ENCODE assay signal across 9 mouse cellular contexts in the genomic region with DNA sequence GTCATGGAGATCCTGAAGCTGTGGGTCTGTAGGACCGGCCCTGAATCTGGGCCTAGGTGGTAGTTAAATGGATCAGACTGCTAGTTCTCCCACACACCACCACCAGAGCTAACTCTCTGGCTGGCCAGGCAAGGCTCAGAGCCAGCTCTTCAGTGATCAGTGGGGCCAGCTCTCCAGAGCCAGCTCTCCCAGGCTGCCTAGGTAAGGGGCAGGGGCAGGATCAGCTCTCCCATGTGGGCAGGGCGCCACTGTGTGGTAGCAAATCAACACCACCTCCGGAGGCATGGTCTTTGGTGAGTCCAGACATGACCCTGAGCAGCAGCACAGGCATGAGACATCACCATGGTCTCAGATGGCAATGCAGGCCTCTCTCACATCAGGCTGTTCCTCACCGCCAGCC. TPM values are rescaled to one million over a fixed set of nuclear protein-coding genes. Genes with fewer than 3 reads are reported as not detected.
DNase-seq lines count a peak whose midpoint lies in the region; ATAC-seq and TF ChIP-seq lines count a peak whose summit lies in the region.
"Had no signal": no experiment of that assay in that cellular context is flagged by ENCODE, and none has a peak within 500 bp of the region (broad histone marks: within the 10 kb centered on the region; RNA-seq: fewer than 3 reads in every experiment).

No protein-coding gene starts in this region.

- H3K79me2 ChIP-seq in MEL (ENCODE audit: control insufficient read depth, insufficient read depth, low read length, poor library complexity) = no peaks in the 10 kb centered on the region

- no peaks in the 10 kb centered on the region for H3K27me3 ChIP-seq in MEL (ENCODE audit: control insufficient read depth in 1 of 2, insufficient read depth in 2 of 2, low read length in 2 of 2)
- H3K27me3 ChIP-seq in liver, embryonic 14.5 days (ENCODE audit: control insufficient read depth, insufficient read depth, low read length) = no peaks in the 10 kb centered on the region

- WGBS in liver, embryonic 14.5 days (ENCODE audit: insufficient replicate concordance) = 58% methylated on average over 4 of the region's 4 CpGs

- TF ChIP-seq CTCF in layer of hippocampus, adult 2 months (conservative IDR thresholded peaks at IDR 0.05) = peak; percentile 76
- TF ChIP-seq CTCF in MEL (IDR thresholded peaks at IDR 0.05 in 2 of 3, conservative IDR thresholded peaks at IDR 0.05 in 1 of 3; ENCODE audit: control insufficient read depth in 1 of 3, insufficient read depth in 1 of 3, low read depth in 2 of 3, low read length in 3 of 3, poor library complexity in 1 of 3, severe bottlenecking in 1 of 3) = peak; percentile 40 to 83 (median 78)
- peak; percentile 82 for TF ChIP-seq CTCF in liver, embryonic 14.5 days (IDR thresholded peaks at IDR 0.05; ENCODE audit: low read depth)

- intact Hi-C loops in heart, postnatal 36 days (cut with DNase I) = loop anchor here (1.0 to 5.0 kb wide), 2 partner anchors 100 to 325 kb away; no protein-coding TSS in a partner anchor

- no peaks in the 10 kb centered on the region; a peak in 1 of 4 replicates for H3K36me3 ChIP-seq in MEL (ENCODE audit: control insufficient read depth in 1 of 2, insufficient read depth in 2 of 2, low read length in 2 of 2)
- H3K36me3 ChIP-seq in liver, embryonic 14.5 days (replicated peaks; ENCODE audit: control insufficient read depth, insufficient read depth, low read depth) = no peaks in the 10 kb centered on the region

- H3K9me3 ChIP-seq in MEL (replicated peaks; ENCODE audit: insufficient read depth, low read length) = no peaks in the 10 kb centered on the region
- H3K9me3 ChIP-seq in liver, embryonic 14.5 days (ENCODE audit: control insufficient read depth, low read length) = no peaks in the 10 kb centered on the region

- H3K4me2 ChIP-seq in liver, embryonic 14.5 days (ENCODE audit: low read depth) = no peak overlapping the region

- H3K9ac ChIP-seq in MEL (ENCODE audit: control insufficient read depth, low read depth, low read length, poor library complexity, severe bottlenecking) = no peak overlapping the region
- H3K9ac ChIP-seq in liver, embryonic 14.5 days (replicated peaks) = no peak overlapping the region

- no peak overlapping the region for H3K27ac ChIP-seq in layer of hippocampus, adult 2 months
- no peak overlapping the region for H3K27ac ChIP-seq in MEL (ENCODE audit: control insufficient read depth, low read depth, low read length)
- no peak overlapping the region for H3K27ac ChIP-seq in liver, embryonic 14.5 days
- H3K27ac ChIP-seq: macrophage had no signal

- peak in 1 of 2 experiments; percentile 46 for DNase-seq in layer of hippocampus, adult 2 months (ENCODE audit: low spot score in 2 of 2)
- no peak for DNase-seq in layer of hippocampus, postnatal 25 days (ENCODE audit: extremely low spot score in 1 of 2, low spot score in 1 of 2)
- peak; percentile 66 for DNase-seq in MEL (ENCODE audit: low read depth, low spot score)
- peak; percentile 17 for DNase-seq in embryo, embryonic 9.5 days (ENCODE audit: extremely low spot score)
- DNase-seq in heart, postnatal 36 days = peak; percentile 56 to 57
- DNase-seq in liver, embryonic 14.5 days (ENCODE audit: low read depth in 3 of 3, low spot score in 3 of 3) = no peak
- DNase-seq in ovary, adult 18-20 months (ENCODE audit: low spot score) = peak; percentile 59
- DNase-seq in urinary bladder, postnatal 36 days (ENCODE audit: low spot score in 2 of 2) = peak; percentile 37 to 63

- no peak overlapping the region for H3K4me3 ChIP-seq in layer of hippocampus, adult 2 months
- H3K4me3 ChIP-seq in MEL (ENCODE audit: control insufficient read depth in 1 of 2, insufficient read depth in 1 of 2, low read depth in 2 of 2, low read length in 2 of 2) = no peak overlapping the region
- no peak overlapping the region for H3K4me3 ChIP-seq in liver, embryonic 14.5 days (ENCODE audit: insufficient read depth in 1 of 2, low read depth in 2 of 2, low read length in 2 of 2)

- no peak for TF ChIP-seq POLR2A in MEL (IDR thresholded peaks at IDR 0.05; ENCODE audit: control insufficient read depth in 1 of 2, insufficient read depth in 1 of 2, low read depth in 1 of 2, low read length in 2 of 2, poor library complexity in 1 of 2)

- no peak for TF ChIP-seq EP300 in MEL (IDR thresholded peaks at IDR 0.05; ENCODE audit: low read depth in 1 of 2, low read length in 2 of 2)
- no peak for TF ChIP-seq EP300 in liver, embryonic 14.5 days (IDR thresholded peaks at IDR 0.05; ENCODE audit: low read depth)

- H3K4me1 ChIP-seq in MEL (ENCODE audit: control insufficient read depth in 1 of 2, insufficient read depth in 2 of 2, low read length in 2 of 2) = peaks cover 0 to 4% of the 10 kb centered on the region in 2 experiments; a peak in 1 of 4 replicates
- H3K4me1 ChIP-seq in liver, embryonic 14.5 days (replicated peaks; ENCODE audit: control insufficient read depth in 2 of 2, insufficient read depth in 2 of 2, low read length in 1 of 2) = no peaks in the 10 kb centered on the region

- peak; percentile 92 for TF ChIP-seq RAD21 in MEL (IDR thresholded peaks at IDR 0.05; ENCODE audit: low read depth, low read length)

- ATAC-seq in liver, embryonic 14.5 days (ENCODE audit: insufficient read depth) = 0 out of 2 replicates have a peak, but pooled peaks have one; percentile 33

TF ChIP-seq in MEL, 35 proteins besides CTCF, POLR2A, EP300 and RAD21:
- TF ChIP-seq MYB (IDR thresholded peaks at IDR 0.05; ENCODE audit: low read depth, low read length) (no peak), NELFE (IDR thresholded peaks at IDR 0.05; ENCODE audit: low read depth, low read length) (no peak), TBP (IDR thresholded peaks at IDR 0.05; ENCODE audit: low read depth, low read length) (no peak), MYC (IDR thresholded peaks at IDR 0.05; ENCODE audit: low read depth, low read length) (no peak), GATA1 (IDR thresholded peaks at IDR 0.05; ENCODE audit: low read depth, low read length) (no peak), SMC3 (IDR thresholded peaks at IDR 0.05; ENCODE audit: low read depth, low read length) (peak; percentile 94), CHD1 (IDR thresholded peaks at IDR 0.05; ENCODE audit: low read depth, low read length) (no peak), ZC3H11A (IDR thresholded peaks at IDR 0.05; ENCODE audit: low read depth, low read length) (peak; percentile 95), POLR2AphosphoS5 (IDR thresholded peaks at IDR 0.05; ENCODE audit: borderline replicate concordance, low read depth, low read length) (no peak), ETS1 (IDR thresholded peaks at IDR 0.05; ENCODE audit: low read depth, low read length) (no peak), E2F4 (IDR thresholded peaks at IDR 0.05; ENCODE audit: borderline replicate concordance, low read depth, low read length) (no peak), JUND (IDR thresholded peaks at IDR 0.05; ENCODE audit: low read depth, low read length) (no peak)

RNA-seq across cellular contexts. Expression of gene Zrsr1, which starts 15.0 kb away (rescaled TPM):
- total RNA-seq in layer of hippocampus, adult 2 months (2021) = 10 to 100 TPM; 67.3 to 67.9 TPM
- total RNA-seq in layer of hippocampus, postnatal 25 days (2021) = 10 to 100 TPM; 56.5 to 61.7 TPM
- 10.4 and 11.3 TPM in 2 replicates for total RNA-seq in MEL (2012; rRNA removed)
- 10 to 100 TPM in 1 of 2 experiments, not detected in 1; 15.8 TPM for polyA plus RNA-seq in MEL (2012; ENCODE audit: insufficient read depth in 1 of 2, insufficient read length in 2 of 2, low read depth in 1 of 2, low replicate concordance in 2 of 2, missing spikeins in 1 of 2)
- 10 to 100 TPM; 14.5 to 16.8 TPM for total RNA-seq in heart, postnatal 36 days (2021)
- 6.2 and 12.6 TPM in 2 replicates for polyA plus RNA-seq in liver, embryonic 14.5 days (2012; rRNA removed)
- 1.8 and 2.3 TPM in 2 replicates for polyA plus RNA-seq in liver, embryonic 14.5 days (2014; fragmentation: Nextera tagmentation; extraction: Ambion mirVana)

RNA-seq across cellular contexts. Expression of gene Gm28048, which starts 25.1 kb away (rescaled TPM):
- 10 to 100 TPM in 1 of 2 experiments, 1 to 10 TPM in 1; 9.3 to 11.1 TPM for total RNA-seq in layer of hippocampus, adult 2 months (2021)
- 10 to 100 TPM in 1 of 2 experiments, 1 to 10 TPM in 1; 9.5 to 10.4 TPM for total RNA-seq in layer of hippocampus, postnatal 25 days (2021)
- 11.8 and 15.0 TPM in 2 replicates for total RNA-seq in MEL (2012; rRNA removed)
- 1 to 10 TPM in 1 of 2 experiments, not detected in 1; 8.6 TPM for polyA plus RNA-seq in MEL (2012; ENCODE audit: insufficient read depth in 1 of 2, insufficient read length in 2 of 2, low read depth in 1 of 2, low replicate concordance in 2 of 2, missing spikeins in 1 of 2)
- total RNA-seq in heart, postnatal 36 days (2021) = 1 to 10 TPM; 4.4 to 5.2 TPM
- 2.3 and 2.8 TPM in 2 replicates for polyA plus RNA-seq in liver, embryonic 14.5 days (2012; rRNA removed)
- 6.8 and 9.2 TPM in 2 replicates for polyA plus RNA-seq in liver, embryonic 14.5 days (2014; fragmentation: Nextera tagmentation; extraction: Ambion mirVana)

RNA-seq across cellular contexts. Expression of gene Commd1, which starts 25.4 kb away (rescaled TPM):
- 10 to 100 TPM; 51.2 to 60.4 TPM for total RNA-seq in layer of hippocampus, adult 2 months (2021)
- 10 to 100 TPM; 50.9 to 62.2 TPM for total RNA-seq in layer of hippocampus, postnatal 25 days (2021)
- 113 and 128 TPM in 2 replicates for total RNA-seq in MEL (2012; rRNA removed)
- 100 to 1,000 TPM in 1 of 2 experiments, not detected in 1; 102 TPM for polyA plus RNA-seq in MEL (2012; ENCODE audit: insufficient read depth in 1 of 2, insufficient read length in 2 of 2, low read depth in 1 of 2, low replicate concordance in 2 of 2, missing spikeins in 1 of 2)
- total RNA-seq in heart, postnatal 36 days (2021) = 100 to 1,000 TPM; 150 to 164 TPM
- polyA plus RNA-seq in liver, embryonic 14.5 days (2012; rRNA removed) = 10.9 and 35.6 TPM in 2 replicates
- polyA plus RNA-seq in liver, embryonic 14.5 days (2014; fragmentation: Nextera tagmentation; extraction: Ambion mirVana) = 203 and 221 TPM in 2 replicates

RNA-seq across cellular contexts. Expression of gene Cct4, which starts 33.5 kb away (rescaled TPM):
- total RNA-seq in layer of hippocampus, adult 2 months (2021) = 100 to 1,000 TPM; 100 TPM
- total RNA-seq in layer of hippocampus, postnatal 25 days (2021) = 100 to 1,000 TPM in 1 of 2 experiments, 10 to 100 TPM in 1; 99.5 to 114 TPM
- 552 and 588 TPM in 2 replicates for total RNA-seq in MEL (2012; rRNA removed)
- polyA plus RNA-seq in MEL (2012; ENCODE audit: insufficient read depth in 1 of 2, insufficient read length in 2 of 2, low read depth in 1 of 2, low replicate concordance in 2 of 2, missing spikeins in 1 of 2) = 100 to 1,000 TPM; 387 to 567 TPM
- total RNA-seq in heart, postnatal 36 days (2021) = 100 to 1,000 TPM; 131 to 132 TPM
- polyA plus RNA-seq in liver, embryonic 14.5 days (2012; rRNA removed) = 41.0 and 65.4 TPM in 2 replicates
- 142 and 158 TPM in 2 replicates for polyA plus RNA-seq in liver, embryonic 14.5 days (2014; fragmentation: Nextera tagmentation; extraction: Ambion mirVana)

RNA-seq across cellular contexts. Expression of gene Fam161a, which starts 50.5 kb away (rescaled TPM):
- 1 to 10 TPM; 4.6 to 5.2 TPM for total RNA-seq in layer of hippocampus, adult 2 months (2021)
- total RNA-seq in layer of hippocampus, postnatal 25 days (2021) = 1 to 10 TPM; 4.2 to 6.3 TPM
- total RNA-seq in MEL (2012; rRNA removed) = 0.27 and 0.65 TPM in 2 replicates
- polyA plus RNA-seq in MEL (2012; ENCODE audit: insufficient read depth in 1 of 2, insufficient read length in 2 of 2, low read depth in 1 of 2, low replicate concordance in 2 of 2, missing spikeins in 1 of 2) = 1 to 10 TPM in 1 of 2 experiments, not detected in 1; 1.0 TPM
- total RNA-seq in heart, postnatal 36 days (2021) = 1 to 10 TPM; 2.0 to 4.2 TPM
- 0.61 and 0.93 TPM in 2 replicates for polyA plus RNA-seq in liver, embryonic 14.5 days (2012; rRNA removed)
- 1.4 and 1.9 TPM in 2 replicates for polyA plus RNA-seq in liver, embryonic 14.5 days (2014; fragmentation: Nextera tagmentation; extraction: Ambion mirVana)

Comparison
In these comparisons a context has a peak if more than half of its experiments do, and no peak if none do; other contexts are left out.
1. DNase-seq: peak in MEL (single experiment), embryo, embryonic 9.5 days (single experiment), heart, postnatal 36 days (2 of 2), ovary, adult 18-20 months (single experiment) and urinary bladder, postnatal 36 days (2 of 2); none in layer of hippocampus, postnatal 25 days (0 of 2) and liver, embryonic 14.5 days (0 of 3).
2. Peak in every context shown above with its lines, with median percentiles within 50 percentile points of each other: CTCF ChIP-seq.